In genomic region chr3:30486422-30486821, GRCm38 (mm10) we compare ENCODE assay signal across 19 mouse cellular contexts.
DNase-seq lines count a peak whose midpoint lies in the region; ATAC-seq and TF ChIP-seq lines count a peak whose summit lies in the region.
"Had no signal": no experiment of that assay in that cellular context is flagged by ENCODE, and none has a peak within 500 bp of the region (broad histone marks: within the 10 kb centered on the region; RNA-seq: fewer than 3 reads in every experiment).

No protein-coding gene starts in this region.

- H3K4me1 ChIP-seq in kidney, postnatal 0 days (replicated peaks; ENCODE audit: insufficient read depth, low read length) = no peaks in the 10 kb centered on the region
- H3K4me1 ChIP-seq in stomach, embryonic 15.5 days = no peaks in the 10 kb centered on the region
- no peaks in the 10 kb centered on the region for H3K4me1 ChIP-seq in stomach, postnatal 0 days (replicated peaks; ENCODE audit: control insufficient read depth, insufficient read depth)
- H3K4me1 ChIP-seq: embryonic facial prominence, embryonic 12.5 days had no signal

- no peaks in the 10 kb centered on the region for H3K27me3 ChIP-seq in kidney, postnatal 0 days (ENCODE audit: insufficient read depth, low read length)
- H3K27me3 ChIP-seq in stomach, embryonic 15.5 days (replicated peaks) = no peaks in the 10 kb centered on the region
- H3K27me3 ChIP-seq in stomach, postnatal 0 days (ENCODE audit: control insufficient read depth, insufficient read depth, low read length) = no peaks in the 10 kb centered on the region
- H3K27me3 ChIP-seq: embryonic facial prominence, embryonic 12.5 days; forebrain, embryonic 12.5 days had no signal

- H3K36me3 ChIP-seq in kidney, postnatal 0 days (ENCODE audit: insufficient read depth, low read length) = no peaks in the 10 kb centered on the region
- no peaks in the 10 kb centered on the region for H3K36me3 ChIP-seq in stomach, embryonic 15.5 days
- no peaks in the 10 kb centered on the region for H3K36me3 ChIP-seq in stomach, postnatal 0 days (ENCODE audit: control insufficient read depth, insufficient read depth, low read length)
- H3K36me3 ChIP-seq: embryonic facial prominence, embryonic 12.5 days; forebrain, embryonic 12.5 days had no signal

- ATAC-seq in kidney, postnatal 0 days (replicated peaks; ENCODE audit: low FRiP score, low read depth) = 0 out of 2 replicates have a peak, but pooled peaks have one; percentile 13
- ATAC-seq in stomach, embryonic 15.5 days (ENCODE audit: insufficient read depth, low FRiP score, low read depth) = peak; percentile 10; the same call in 1 of the 2 replicates
- ATAC-seq in stomach, postnatal 0 days (ENCODE audit: low FRiP score, low TSS enrichment) = peak; percentile 90
- no peak for ATAC-seq in activated CD4-positive, CD25-positive, alpha-beta regulatory T cell, adult 4 months
- ATAC-seq: forebrain, embryonic 14.5 days; forebrain, embryonic 16.5 days had no signal

- H3K4me2 ChIP-seq in kidney, postnatal 0 days (ENCODE audit: low read length) = no peak overlapping the region
- H3K4me2 ChIP-seq in stomach, embryonic 15.5 days = no peak overlapping the region
- no peak overlapping the region for H3K4me2 ChIP-seq in stomach, postnatal 0 days (replicated peaks; ENCODE audit: low read depth)
- H3K4me2 ChIP-seq: embryonic facial prominence, embryonic 12.5 days; forebrain, embryonic 12.5 days had no signal

- H3K9me3 ChIP-seq in kidney, postnatal 0 days (replicated peaks; ENCODE audit: low read length) = no peaks in the 10 kb centered on the region
- no peaks in the 10 kb centered on the region for H3K9me3 ChIP-seq in stomach, embryonic 15.5 days
- no peaks in the 10 kb centered on the region for H3K9me3 ChIP-seq in stomach, postnatal 0 days (ENCODE audit: control insufficient read depth, low read length)
- H3K9me3 ChIP-seq: embryonic facial prominence, embryonic 10.5 days; embryonic facial prominence, embryonic 12.5 days; forebrain, embryonic 12.5 days had no signal

- H3K27ac ChIP-seq in kidney, postnatal 0 days = no peak overlapping the region
- H3K27ac ChIP-seq in stomach, embryonic 15.5 days = no peak overlapping the region
- no peak overlapping the region for H3K27ac ChIP-seq in stomach, postnatal 0 days (replicated peaks)
- H3K27ac ChIP-seq: embryonic facial prominence, embryonic 10.5 days; embryonic facial prominence, embryonic 12.5 days; forebrain, embryonic 12.5 days had no signal

- H3K4me3 ChIP-seq in kidney, postnatal 0 days (replicated peaks; ENCODE audit: low read depth, low read length) = no peak overlapping the region
- H3K4me3 ChIP-seq in stomach, embryonic 15.5 days (replicated peaks) = no peak overlapping the region
- no peak overlapping the region for H3K4me3 ChIP-seq in stomach, postnatal 0 days (ENCODE audit: low read depth, low read length)
- H3K4me3 ChIP-seq: embryonic facial prominence, embryonic 10.5 days; embryonic facial prominence, embryonic 12.5 days; forebrain, embryonic 12.5 days had no signal

- no peak overlapping the region for H3K9ac ChIP-seq in kidney, postnatal 0 days (ENCODE audit: low read depth, low read length)
- no peak overlapping the region for H3K9ac ChIP-seq in stomach, embryonic 15.5 days
- H3K9ac ChIP-seq in stomach, postnatal 0 days (ENCODE audit: low read length) = no peak overlapping the region
- H3K9ac ChIP-seq: embryonic facial prominence, embryonic 12.5 days; forebrain, embryonic 12.5 days had no signal

- TF ChIP-seq CTCF in kidney, postnatal 0 days (IDR thresholded peaks at IDR 0.05; ENCODE audit: low read depth) = no peak
- TF ChIP-seq CTCF in stomach, postnatal 0 days (IDR thresholded peaks at IDR 0.05; ENCODE audit: low read depth) = no peak

- no peak for TF ChIP-seq EP300 in stomach, postnatal 0 days (optimal IDR thresholded peaks at IDR 0.05)

- 36% methylated on average over 4 of the region's 4 CpGs for WGBS in kidney, postnatal 0 days
- WGBS in stomach, embryonic 15.5 days = 67% methylated on average over 4 of the region's 4 CpGs
- WGBS in stomach, postnatal 0 days = 74% methylated on average over 4 of the region's 4 CpGs

- DNase-seq in kidney, postnatal 0 days (ENCODE audit: low spot score) = no peak
- DNase-seq in kidney, postnatal 36 days = no peak
- DNase-seq in stomach, postnatal 0 days (ENCODE audit: low spot score) = no peak
- DNase-seq in layer of hippocampus, postnatal 10 days (ENCODE audit: low spot score in 2 of 2) = no peak
- DNase-seq: adrenal gland, adult 8-10 months; adrenal gland, postnatal 14 days; adrenal gland, postnatal 36 days; cerebellum, adult 11-12 months; cerebellum, adult 2 months; cerebellum, adult 9-10 months; cerebellum, postnatal 10 days; cerebellum, postnatal 25 days had no signal
